Mouse (Mus musculus) kidney, embryonic 16.5 days (tissue): ENCODE data around the gene Zfp9. TPM values are rescaled to one million over a fixed set of nuclear protein-coding genes. Genes with fewer than 3 reads are reported as not detected.

Experiments used
- ATAC-seq: fragments of 200-750 bp; cut with Nextera tagmentation; 2 replicates; pipeline ENCODE4 v1.8.0; 2017; ENCODE audit warnings: moderate TSS enrichment; ENCODE audit not compliant: low FRiP score, low TSS enrichment
- H3K27ac ChIP-seq: fragments of 300-500 bp; sonication (generic); 2 replicates; pipeline ENCODE4 v1.5.1; 2014; ENCODE audit warnings: low read length
- H3K27me3 ChIP-seq: fragments of 300-500 bp; sonication (generic); 2 replicates; pipeline ENCODE4 v1.6.1; 2014; ENCODE audit warnings: low read length, control low read depth, mixed read lengths; ENCODE audit not compliant: insufficient read depth
- H3K36me3 ChIP-seq: fragments of 300-500 bp; sonication (generic); 2 replicates; pipeline ENCODE4 v1.6.1; 2014; ENCODE audit warnings: low read length, control low read depth, mixed read lengths; ENCODE audit not compliant: insufficient read depth
- H3K4me1 ChIP-seq: fragments of 300-500 bp; sonication (generic); 2 replicates; pipeline ENCODE4 v1.6.1; 2014; ENCODE audit warnings: low read length, control low read depth, mixed read lengths; ENCODE audit not compliant: insufficient read depth
- H3K4me2 ChIP-seq: fragments of 300-500 bp; sonication (generic); replicated peaks from 2 replicates; pipeline ENCODE4 v1.6.1; 2014; ENCODE audit warnings: low read depth, low read length
- H3K4me3 ChIP-seq: fragments of 300-500 bp; sonication (generic); 2 replicates; pipeline ENCODE4 v1.5.1; 2014; ENCODE audit warnings: mild to moderate bottlenecking, low read length
- H3K9ac ChIP-seq: fragments of 300-500 bp; sonication (generic); replicated peaks from 2 replicates; pipeline ENCODE4 v1.6.1; 2014; ENCODE audit warnings: low read length
- H3K9me3 ChIP-seq: fragments of 300-500 bp; sonication (generic); 2 replicates; pipeline ENCODE4 v1.6.1; 2016; ENCODE audit warnings: low read length, control low read depth
- WGBS: fragments of 180-500 bp; shearing (Covaris S2); extraction: QIAGEN DNeasy Blood & Tissue Kit; methylation state at CpG from one replicate; pipeline ENCODE4 v1.1.7; 2014; 5-methylcytosine and 5-hydroxymethylcytosine counted together
- polyA plus RNA-seq: library from polyadenylated mRNA; unstranded; fragments of >200 nt; fragmentation: Nextera tagmentation; extraction: Ambion mirVana; gene quantifications from 2 replicates; pipeline ENCODE4 v1.2.1, GENCODE M21; 2015

Gene Zfp9
- polyA plus RNA-seq, result 7.3 and 7.4 TPM in 2 replicates

GRCm38 (mm10) chr6:118478957-118479708 lies at the start of gene Zfp9:
TSS of gene Zfp9 (minus strand) at chr6:118479320.
- Histone ChIP-seq H3K36me3 (peaks cover 11% of the 10 kb centered on the region; the same call in 1 of the 2 replicates), H3K27me3 (no peaks in the 10 kb centered on the region), H3K9ac (peak within 1 kb of the TSS; percentile 86), H3K9me3 (no peaks in the 10 kb centered on the region), H3K4me2 (peak within 1 kb of the TSS; percentile 89), H3K4me1 (peaks cover 8% of the 10 kb centered on the region), H3K27ac (peak within 1 kb of the TSS; percentile 75), H3K4me3 (peak within 1 kb of the TSS; percentile 55)
- under 1% methylated on average over 50 of the region's 57 CpGs for WGBS
- peak; percentile 93 for ATAC-seq

- no peak overlapping the region for H3K27ac ChIP-seq
- 90% methylated on average over 7 of the region's 7 CpGs for whole genome bisulfite sequencing
- no peaks in the 10 kb centered on the region for H3K4me1 ChIP-seq
- H3K9ac ChIP-seq, result no peak overlapping the region
- no peaks in the 10 kb centered on the region for H3K27me3 ChIP-seq
- no peak overlapping the region for H3K4me2 ChIP-seq
- no peak overlapping the region for H3K4me3 ChIP-seq
- no peaks in the 10 kb centered on the region for H3K9me3 ChIP-seq
- peaks cover 50% of the 10 kb centered on the region for H3K36me3 ChIP-seq
- ATAC-seq, result no peak
Measured at GRCm38 (mm10) chr6:118520668-118521067, 41.5 kb upstream of the Zfp9 start.

- no peak for ATAC-seq
- Histone ChIP-seq H3K9me3 (no peaks in the 10 kb centered on the region), H3K4me3 (no peak overlapping the region), H3K27ac (no peak overlapping the region), H3K9ac (no peak overlapping the region), H3K4me2 (no peak overlapping the region), H3K27me3 (no peaks in the 10 kb centered on the region), H3K4me1 (no peaks in the 10 kb centered on the region), H3K36me3 (peaks cover 45% of the 10 kb centered on the region)
- WGBS, result 90% methylated on average over 12 of the region's 12 CpGs
Measured at GRCm38 (mm10) chr6:118513335-118514012, 34.4 kb upstream of the Zfp9 start.

- Histone ChIP-seq H3K4me2 (no peak overlapping the region), H3K9me3 (no peaks in the 10 kb centered on the region), H3K4me1 (no peaks in the 10 kb centered on the region), H3K27me3 (no peaks in the 10 kb centered on the region), H3K27ac (no peak overlapping the region), H3K36me3 (peaks cover 14% of the 10 kb centered on the region), H3K4me3 (no peak overlapping the region), H3K9ac (no peak overlapping the region)
- no peak for ATAC-seq
- WGBS, result 90% methylated on average over 7 of the region's 7 CpGs
Measured at GRCm38 (mm10) chr6:118499010-118499409, 19.9 kb upstream of the Zfp9 start.

- no peak overlapping the region for H3K4me2 ChIP-seq
- H3K4me1 ChIP-seq, result peaks cover 7% of the 10 kb centered on the region
- H3K27me3 ChIP-seq, result no peaks in the 10 kb centered on the region
- no peaks in the 10 kb centered on the region for H3K36me3 ChIP-seq
- no peak overlapping the region for H3K27ac ChIP-seq
- H3K9ac ChIP-seq, result no peak overlapping the region
- 95% methylated on average over 1 of the region's 1 CpGs for WGBS
- no peak for ATAC-seq
- no peaks in the 10 kb centered on the region for H3K9me3 ChIP-seq
- no peak overlapping the region for H3K4me3 ChIP-seq
Measured at GRCm38 (mm10) chr6:118482125-118482524, 3.0 kb upstream of the Zfp9 start.

- peak overlapping the region; percentile 86 for H3K9ac ChIP-seq
- WGBS, result 27% methylated on average over 10 of the region's 10 CpGs
- peak overlapping the region; percentile 55 for H3K4me3 ChIP-seq
- peaks cover 11% of the 10 kb centered on the region; the same call in 1 of the 2 replicates for H3K36me3 ChIP-seq
- H3K27me3 ChIP-seq, result no peaks in the 10 kb centered on the region
- H3K9me3 ChIP-seq, result no peaks in the 10 kb centered on the region
- peak; percentile 24; the same call in 1 of the 2 replicates for ATAC-seq
- peak overlapping the region; percentile 89 for H3K4me2 ChIP-seq
- peaks cover 8% of the 10 kb centered on the region for H3K4me1 ChIP-seq
- H3K27ac ChIP-seq, result peak overlapping the region; percentile 75; the same call in 1 of the 2 replicates
Measured at GRCm38 (mm10) chr6:118477875-118478785, 990 bp downstream of the Zfp9 start.

GRCm38 (mm10) chr6:118462069-118462705 lies 16.9 kb downstream of the Zfp9 start:
- Histone ChIP-seq H3K4me2 (no peak overlapping the region), H3K9me3 (no peaks in the 10 kb centered on the region), H3K27me3 (no peaks in the 10 kb centered on the region), H3K9ac (no peak overlapping the region), H3K36me3 (peaks cover 11% of the 10 kb centered on the region), H3K4me3 (no peak overlapping the region), H3K27ac (no peak overlapping the region), H3K4me1 (no peaks in the 10 kb centered on the region)
- WGBS, result 82% methylated on average over 15 of the region's 15 CpGs
- no peak for ATAC-seq

GRCm38 (mm10) chr6:118457726-118458125 lies 21.4 kb downstream of the Zfp9 start:
- Histone ChIP-seq H3K36me3 (no peaks in the 10 kb centered on the region), H3K4me3 (no peak overlapping the region), H3K27ac (no peak overlapping the region), H3K9ac (no peak overlapping the region), H3K4me2 (no peak overlapping the region), H3K4me1 (peaks cover 15% of the 10 kb centered on the region), H3K27me3 (no peaks in the 10 kb centered on the region), H3K9me3 (no peaks in the 10 kb centered on the region)
- ATAC-seq, result no peak
- 93% methylated on average over 1 of the region's 1 CpGs for WGBS

- no peaks in the 10 kb centered on the region for H3K9me3 ChIP-seq
- H3K36me3 ChIP-seq, result peaks cover 4% of the 10 kb centered on the region; the same call in 1 of the 2 replicates
- H3K27me3 ChIP-seq, result no peaks in the 10 kb centered on the region
- H3K4me3 ChIP-seq, result peak within 1 kb of the TSS; percentile 87
- peak within 1 kb of the TSS; percentile 96 for H3K27ac ChIP-seq
- peak; percentile 96 for ATAC-seq
- peak within 1 kb of the TSS; percentile 86 for H3K4me2 ChIP-seq
- peak within 1 kb of the TSS; percentile 93 for H3K9ac ChIP-seq
- H3K4me1 ChIP-seq, result peaks cover 15% of the 10 kb centered on the region
- whole genome bisulfite sequencing, result under 1% methylated on average over 43 of the region's 43 CpGs
Measured at GRCm38 (mm10) chr6:118455042-118455631, 24.0 kb downstream of the Zfp9 start, which contains the start of gene Zfp248. TSS of gene Zfp248 (minus strand) at chr6:118455528.
